Mouse (Mus musculus): ENCODE results near the gene Rfk.

Gene Rfk

DNA sequence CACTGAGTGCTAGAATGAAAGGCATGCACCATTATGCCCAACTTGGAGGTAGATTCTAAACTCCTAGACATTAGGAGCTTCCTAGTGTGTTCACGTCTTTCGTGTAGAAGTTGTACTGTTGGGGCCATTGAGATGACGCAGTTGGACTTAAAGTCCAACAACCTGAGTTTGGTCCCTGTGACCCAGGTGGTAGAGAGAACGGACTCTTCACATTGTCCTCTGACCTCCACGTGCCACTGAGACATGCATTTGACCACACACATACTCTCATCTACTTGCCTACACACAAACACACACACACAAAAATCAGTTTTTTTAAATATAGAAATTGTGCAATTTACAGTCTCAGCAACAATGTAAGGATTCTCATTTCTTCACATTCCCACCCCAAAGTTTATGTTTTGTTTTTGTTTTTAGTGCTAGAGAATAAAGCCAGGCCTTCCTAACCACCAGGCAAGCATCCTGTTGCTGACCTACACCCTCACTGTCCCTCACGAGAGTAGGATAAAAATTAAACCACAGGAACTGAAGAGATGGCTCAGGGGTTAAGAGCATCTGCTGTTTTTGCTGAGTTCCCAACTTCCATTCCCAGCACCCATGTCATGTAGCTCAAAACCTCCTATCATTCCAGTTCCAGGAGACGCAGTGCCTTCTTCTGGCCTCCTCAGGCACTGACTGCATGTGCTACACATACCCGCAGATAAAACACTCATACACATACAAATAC lies 27.3 kb upstream of the Rfk start:
- H3K27me3 ChIP-seq (ENCODE audit: control insufficient read depth, insufficient read depth, low read length, poor library complexity, severe bottlenecking), result no peaks in the 10 kb centered on the region
- no peak for DNase-seq (ENCODE audit: low read depth, low spot score)
- no peaks in the 10 kb centered on the region for H3K36me3 ChIP-seq (ENCODE audit: control insufficient read depth, insufficient read depth, low read length, poor library complexity, severe bottlenecking)

DNA sequence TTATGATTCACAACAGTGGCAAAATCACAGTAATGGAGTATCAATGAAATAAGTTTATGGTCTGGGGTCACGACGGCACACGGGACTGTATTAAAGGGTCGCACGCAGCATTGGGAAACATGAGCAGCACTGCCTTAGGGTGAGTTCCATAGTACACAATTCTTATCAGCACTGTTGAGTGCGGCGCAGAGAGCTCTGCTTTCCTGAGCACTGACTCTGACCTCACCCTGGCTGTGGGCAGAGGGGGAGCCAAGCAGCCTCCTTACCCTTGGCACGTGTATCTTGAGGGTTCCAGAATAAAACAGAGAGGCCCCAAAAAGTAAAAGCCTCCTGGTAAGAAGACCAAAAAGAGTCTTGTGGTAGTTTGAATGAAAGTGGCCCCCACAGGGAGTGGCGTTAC lies 25.3 kb upstream of the Rfk start:
- DNase-seq (ENCODE audit: low read depth, low spot score), result no peak
- Histone ChIP-seq H3K36me3 (ENCODE audit: control insufficient read depth, insufficient read depth, low read length, poor library complexity, severe bottlenecking) (no peaks in the 10 kb centered on the region), H3K27me3 (ENCODE audit: control insufficient read depth, insufficient read depth, low read length, poor library complexity, severe bottlenecking) (no peaks in the 10 kb centered on the region)

GRCm38 (mm10) chr19:17369581-17369980 lies 24.3 kb upstream of the Rfk start:
- Histone ChIP-seq H3K27me3 (ENCODE audit: control insufficient read depth, insufficient read depth, low read length, poor library complexity, severe bottlenecking) (no peaks in the 10 kb centered on the region), H3K36me3 (ENCODE audit: control insufficient read depth, insufficient read depth, low read length, poor library complexity, severe bottlenecking) (no peaks in the 10 kb centered on the region)
- DNase-seq (ENCODE audit: low read depth, low spot score), result no peak

DNA sequence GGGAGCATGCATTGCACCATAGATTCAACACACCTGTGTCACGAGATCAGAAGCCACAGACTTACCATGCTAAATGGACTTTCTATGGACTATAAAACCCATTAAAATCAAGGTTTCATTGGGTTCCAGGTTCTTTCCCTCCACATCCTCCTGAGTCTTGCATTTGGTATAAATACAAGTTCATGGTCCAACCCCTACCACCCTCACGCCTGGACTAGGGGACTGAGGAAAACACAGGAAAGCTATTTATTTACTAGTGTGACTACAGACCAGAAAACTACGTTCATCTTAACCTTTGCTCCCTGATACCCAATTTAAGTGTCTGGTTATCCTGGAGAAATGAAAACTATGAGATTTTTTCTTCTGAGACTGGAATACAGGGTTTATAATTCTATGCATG lies 21.1 kb upstream of the Rfk start, which contains the start of gene Gcnt1:
TSS of gene Gcnt1 (minus strand) at position 144 of the 400 bp plus-strand sequence.
- no peak for DNase-seq (ENCODE audit: low read depth, low spot score)
- Histone ChIP-seq H3K27me3 (ENCODE audit: control insufficient read depth, insufficient read depth, low read length, poor library complexity, severe bottlenecking) (no peaks in the 10 kb centered on the region), H3K36me3 (ENCODE audit: control insufficient read depth, insufficient read depth, low read length, poor library complexity, severe bottlenecking) (no peaks in the 10 kb centered on the region)

DNA sequence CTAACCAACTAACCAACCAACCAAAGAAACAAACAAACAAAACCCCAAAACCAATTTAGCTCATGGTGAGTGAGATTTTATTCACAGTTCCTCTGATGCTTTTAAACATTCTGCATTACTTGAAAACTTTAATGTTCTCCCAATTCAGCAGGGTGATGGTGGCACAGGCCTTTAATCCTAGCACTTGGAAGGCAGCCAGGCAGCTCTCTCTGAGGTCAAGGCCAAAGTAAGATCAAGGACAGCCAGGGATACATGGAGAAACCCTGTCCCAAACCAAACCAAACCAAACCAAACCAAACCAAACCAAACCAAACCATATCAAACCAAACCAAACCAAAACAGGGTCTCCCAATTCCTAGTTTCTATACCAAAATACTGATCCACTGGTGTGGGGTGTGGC lies 15.0 kb upstream of the Rfk start:
- DNase-seq (ENCODE audit: low read depth, low spot score), result no peak
- Histone ChIP-seq H3K36me3 (ENCODE audit: control insufficient read depth, insufficient read depth, low read length, poor library complexity, severe bottlenecking) (no peaks in the 10 kb centered on the region), H3K27me3 (ENCODE audit: control insufficient read depth, insufficient read depth, low read length, poor library complexity, severe bottlenecking) (no peaks in the 10 kb centered on the region)

DNA sequence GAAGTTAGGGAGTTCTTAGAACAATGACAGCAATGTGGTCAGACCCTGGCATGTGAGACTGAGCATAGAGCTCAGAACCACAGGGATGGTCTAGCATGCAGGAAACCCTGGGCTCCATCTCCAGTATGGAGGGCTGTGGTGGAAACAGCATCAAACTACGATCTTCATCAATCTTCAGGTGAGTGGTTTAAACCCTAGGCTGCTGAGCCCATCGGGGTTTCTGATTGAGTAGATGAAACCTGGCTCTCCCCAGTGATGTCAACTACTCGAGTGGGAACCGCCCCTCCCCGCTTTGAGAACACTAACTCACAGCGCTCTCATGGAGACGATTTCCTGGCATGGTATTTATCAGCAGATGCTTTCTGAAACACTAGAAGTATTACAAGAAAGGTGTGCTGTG lies 13.3 kb upstream of the Rfk start:
- no peaks in the 10 kb centered on the region for H3K36me3 ChIP-seq (ENCODE audit: control insufficient read depth, insufficient read depth, low read length, poor library complexity, severe bottlenecking)
- H3K27me3 ChIP-seq (ENCODE audit: control insufficient read depth, insufficient read depth, low read length, poor library complexity, severe bottlenecking), result no peaks in the 10 kb centered on the region
- DNase-seq (ENCODE audit: low read depth, low spot score), result no peak

DNA sequence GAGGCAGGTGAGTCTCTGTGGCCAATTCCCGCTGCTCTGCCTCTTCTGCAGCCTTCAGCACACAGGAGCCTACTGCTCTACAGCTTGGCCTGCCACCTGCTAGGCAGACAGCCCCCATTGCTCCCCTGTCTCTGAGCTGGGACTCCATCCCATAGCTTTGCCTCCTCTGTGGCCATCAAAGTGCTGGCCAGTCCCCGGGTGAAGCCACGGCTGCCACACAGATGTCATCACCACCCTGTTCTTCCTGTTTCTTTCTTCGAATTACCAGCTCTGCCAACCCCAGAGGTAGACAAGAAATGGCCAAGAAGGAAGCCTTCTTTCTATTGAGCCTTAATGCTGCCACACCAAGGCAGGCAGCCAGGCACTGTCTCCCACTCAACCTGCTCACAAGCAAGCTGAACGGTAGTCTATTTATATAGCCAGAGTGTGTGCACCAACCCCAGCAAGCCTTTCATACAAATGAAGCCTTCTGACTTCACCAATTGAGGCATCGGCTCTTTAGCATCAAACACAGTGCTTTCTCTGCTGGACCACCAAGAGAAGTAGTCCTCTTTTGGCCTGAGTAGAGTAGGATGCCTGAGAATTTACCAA lies 10.9 kb upstream of the Rfk start:
- H3K36me3 ChIP-seq (ENCODE audit: control insufficient read depth, insufficient read depth, low read length, poor library complexity, severe bottlenecking), result no peaks in the 10 kb centered on the region
- no peak for DNase-seq (ENCODE audit: low read depth, low spot score)

GRCm38 (mm10) chr19:17385022-17385421 lies 8.8 kb upstream of the Rfk start:
- Histone ChIP-seq H3K27me3 (ENCODE audit: control insufficient read depth, insufficient read depth, low read length, poor library complexity, severe bottlenecking) (no peaks in the 10 kb centered on the region), H3K36me3 (ENCODE audit: control insufficient read depth, insufficient read depth, low read length, poor library complexity, severe bottlenecking) (no peaks in the 10 kb centered on the region)
- no peak for DNase-seq (ENCODE audit: low read depth, low spot score)

More for the DNA sequence above, 10.9 kb upstream of the Rfk start:
- H3K27me3 ChIP-seq (ENCODE audit: control insufficient read depth, insufficient read depth, low read length, poor library complexity, severe bottlenecking), result no peaks in the 10 kb centered on the region

GRCm38 (mm10) chr19:17385426-17385825 lies 8.4 kb upstream of the Rfk start:
- DNase-seq (ENCODE audit: low read depth, low spot score), result no peak

DNA sequence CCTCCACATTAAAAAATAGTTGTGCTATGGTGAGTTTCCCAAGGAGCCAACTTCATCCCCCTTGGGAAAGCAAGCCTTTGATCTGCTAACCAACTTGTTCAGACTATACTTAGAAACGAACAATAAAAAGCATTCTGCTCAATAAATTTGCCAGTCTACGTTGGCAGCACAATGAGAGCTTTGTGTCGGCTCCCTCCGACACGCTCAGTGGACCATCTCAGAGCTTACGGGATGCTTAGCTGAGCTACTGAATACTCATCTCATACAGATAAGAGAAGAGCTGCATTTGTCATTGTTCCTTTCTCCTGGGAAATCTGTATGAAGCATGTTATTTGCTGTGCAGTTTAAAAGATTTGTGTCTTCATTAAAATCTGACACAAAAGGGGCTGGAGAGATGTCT lies 7.4 kb upstream of the Rfk start:
- Histone ChIP-seq H3K27me3 (ENCODE audit: control insufficient read depth, insufficient read depth, low read length, poor library complexity, severe bottlenecking) (no peaks in the 10 kb centered on the region), H3K36me3 (ENCODE audit: control insufficient read depth, insufficient read depth, low read length, poor library complexity, severe bottlenecking) (no peaks in the 10 kb centered on the region)
- DNase-seq (ENCODE audit: low read depth, low spot score), result no peak

More at GRCm38 (mm10) chr19:17385426-17385825, 8.4 kb upstream of the Rfk start:
- H3K27me3 ChIP-seq (ENCODE audit: control insufficient read depth, insufficient read depth, low read length, poor library complexity, severe bottlenecking), result no peaks in the 10 kb centered on the region
- no peaks in the 10 kb centered on the region for H3K36me3 ChIP-seq (ENCODE audit: control insufficient read depth, insufficient read depth, low read length, poor library complexity, severe bottlenecking)

DNA sequence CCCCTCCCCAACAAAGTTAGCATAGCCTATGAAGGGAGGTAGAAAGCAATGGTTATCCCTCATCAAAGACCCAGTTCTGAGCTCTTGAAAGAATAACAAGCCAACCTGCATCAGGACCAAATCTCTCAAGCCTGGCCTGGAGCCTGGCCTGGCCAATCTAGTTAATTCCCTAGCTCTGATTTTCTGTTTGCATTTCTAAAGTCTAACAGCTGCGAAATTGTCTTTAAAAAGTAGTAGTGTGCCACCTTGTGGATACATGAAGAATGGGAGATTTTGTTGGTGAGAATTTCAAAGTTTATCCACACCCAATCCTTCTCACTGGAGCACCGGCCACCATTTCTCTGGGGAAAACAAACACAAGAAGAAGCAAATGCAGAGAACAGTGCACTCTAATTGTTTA lies 5.4 kb upstream of the Rfk start:
- H3K27me3 ChIP-seq (ENCODE audit: control insufficient read depth, insufficient read depth, low read length, poor library complexity, severe bottlenecking), result no peaks in the 10 kb centered on the region
- peak; percentile 62 for DNase-seq (ENCODE audit: low read depth, low spot score)
- H3K36me3 ChIP-seq (ENCODE audit: control insufficient read depth, insufficient read depth, low read length, poor library complexity, severe bottlenecking), result no peaks in the 10 kb centered on the region

GRCm38 (mm10) chr19:17392866-17393265 lies 977 bp upstream of the Rfk start:
- Histone ChIP-seq H3K36me3 (ENCODE audit: control insufficient read depth, insufficient read depth, low read length, poor library complexity, severe bottlenecking) (no peaks in the 10 kb centered on the region), H3K27me3 (ENCODE audit: control insufficient read depth, insufficient read depth, low read length, poor library complexity, severe bottlenecking) (no peaks in the 10 kb centered on the region)
- DNase-seq (ENCODE audit: low read depth, low spot score), result no peak

DNA sequence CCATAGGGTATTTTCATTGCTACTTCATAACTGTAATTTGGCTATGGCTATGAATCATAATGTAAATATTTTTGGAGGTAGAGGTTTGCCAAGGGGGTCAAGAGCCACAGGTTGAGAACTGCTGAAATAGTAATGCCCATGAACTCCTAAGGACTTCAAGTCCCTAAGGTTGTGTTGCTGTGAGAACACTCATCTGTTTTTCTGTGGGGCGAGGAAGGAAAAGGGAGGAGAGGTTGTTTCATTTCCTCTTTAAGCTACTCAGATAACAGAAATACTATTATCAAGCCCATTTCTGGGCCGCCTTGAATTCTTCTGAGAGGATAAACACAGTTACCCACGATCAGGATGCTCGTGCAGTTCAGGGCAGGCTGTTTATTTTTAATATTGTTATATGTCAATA lies 3.0 kb downstream of the Rfk start:
- Histone ChIP-seq H3K27me3 (ENCODE audit: control insufficient read depth, insufficient read depth, low read length, poor library complexity, severe bottlenecking) (no peaks in the 10 kb centered on the region), H3K36me3 (ENCODE audit: control insufficient read depth, insufficient read depth, low read length, poor library complexity, severe bottlenecking) (peaks cover 10% of the 10 kb centered on the region)
- DNase-seq (ENCODE audit: low read depth, low spot score), result peak; percentile 39

- Histone ChIP-seq H3K36me3 (ENCODE audit: control insufficient read depth, insufficient read depth, low read length, poor library complexity, severe bottlenecking) (peaks cover 10% of the 10 kb centered on the region), H3K27me3 (ENCODE audit: control insufficient read depth, insufficient read depth, low read length, poor library complexity, severe bottlenecking) (no peaks in the 10 kb centered on the region)
- DNase-seq (ENCODE audit: low read depth, low spot score), result no peak
These were observed 4.1 kb downstream of the Rfk start for GRCm38 (mm10) chr19:17397922-17398321.

DNA sequence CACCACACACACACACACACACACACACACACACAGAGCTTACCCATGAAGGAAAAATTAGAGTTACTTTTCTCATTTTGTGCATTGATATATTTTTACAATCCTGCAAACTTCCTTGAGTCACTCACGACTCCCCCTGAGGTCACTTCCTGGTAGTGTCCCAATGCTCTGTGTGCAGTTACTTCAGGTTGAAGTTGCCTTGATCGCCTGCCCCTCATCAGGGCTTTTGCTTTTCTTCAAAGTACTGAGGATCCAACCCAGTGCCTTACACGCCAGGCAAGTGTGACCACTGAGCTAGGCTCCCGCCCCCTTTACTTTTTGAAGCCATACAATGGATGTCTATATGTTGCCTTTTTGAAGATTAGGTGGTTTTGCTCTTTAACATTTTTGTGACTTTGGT lies 6.1 kb downstream of the Rfk start:
- no peak for DNase-seq (ENCODE audit: low read depth, low spot score)
- peaks cover 10% of the 10 kb centered on the region for H3K36me3 ChIP-seq (ENCODE audit: control insufficient read depth, insufficient read depth, low read length, poor library complexity, severe bottlenecking)
- no peaks in the 10 kb centered on the region for H3K27me3 ChIP-seq (ENCODE audit: control insufficient read depth, insufficient read depth, low read length, poor library complexity, severe bottlenecking)

DNA sequence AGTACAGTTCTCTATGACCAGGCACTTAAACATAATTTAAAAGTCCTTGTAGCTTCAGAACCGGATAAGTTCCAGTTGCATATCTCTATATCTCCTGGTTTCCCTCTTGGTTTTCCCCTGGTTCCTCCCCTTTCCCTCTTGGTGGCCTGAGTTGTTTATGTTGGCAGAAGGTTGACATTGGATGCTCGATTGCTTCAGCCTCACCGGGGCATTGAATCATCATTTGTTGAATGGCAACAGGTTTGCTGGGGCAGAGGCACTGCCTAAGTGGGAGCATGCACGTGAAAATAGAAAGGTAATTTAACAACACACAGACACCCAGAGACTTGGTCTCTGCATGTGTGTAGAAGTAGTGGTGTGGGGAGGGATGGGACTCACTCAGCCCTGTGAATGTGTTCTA lies 6.7 kb downstream of the Rfk start:
- Histone ChIP-seq H3K36me3 (ENCODE audit: control insufficient read depth, insufficient read depth, low read length, poor library complexity, severe bottlenecking) (peaks cover 10% of the 10 kb centered on the region), H3K27me3 (ENCODE audit: control insufficient read depth, insufficient read depth, low read length, poor library complexity, severe bottlenecking) (no peaks in the 10 kb centered on the region)
- no peak for DNase-seq (ENCODE audit: low read depth, low spot score)

Measured in splenic B cell, adult 2 months (primary cell).